Mouse (Mus musculus) right cerebral cortex, postnatal 10 days (tissue): ENCODE measurements around the gene 4931414P19Rik.

Experiments used
- DNase-seq, 2 experiments: peaks; one replicate each; pipeline ENCODE4 v3.0.0; 2021; ENCODE audit warnings: low spot score in 2 of 2

The 4931414P19Rik gene

GRCm38 (mm10) chr14:54605752-54606321 lies at the start of gene 4931414P19Rik:
Gene 4931414P19Rik (minus strand): TSS chr14:54605993.
- DNase-seq, result peak; percentile 85 to 86

- peak; percentile 89 to 93 for DNase-seq
Observed at GRCm38 (mm10) chr14:54653496-54653895, 47.7 kb upstream of the 4931414P19Rik start.

GRCm38 (mm10) chr14:54652787-54653186 lies 47.0 kb upstream of the 4931414P19Rik start:
- DNase-seq, result no peak

GRCm38 (mm10) chr14:54651556-54651955 lies 45.8 kb upstream of the 4931414P19Rik start:
- no peak for DNase-seq

GRCm38 (mm10) chr14:54650621-54651454 lies 45.0 kb upstream of the 4931414P19Rik start:
- DNase-seq, result peak; percentile 85 to 91

GRCm38 (mm10) chr14:54647900-54648299 lies 42.1 kb upstream of the 4931414P19Rik start:
- DNase-seq, result no peak

- no peak for DNase-seq
Observed at GRCm38 (mm10) chr14:54646898-54647636, 41.3 kb upstream of the 4931414P19Rik start.

GRCm38 (mm10) chr14:54646455-54646854 lies 40.7 kb upstream of the 4931414P19Rik start:
- DNase-seq, result no peak

- DNase-seq, result no peak
Observed at GRCm38 (mm10) chr14:54644294-54644693, 38.5 kb upstream of the 4931414P19Rik start.

GRCm38 (mm10) chr14:54643011-54643410 lies 37.2 kb upstream of the 4931414P19Rik start:
- no peak for DNase-seq

- DNase-seq, result peak in 1 of 2 experiments; percentile 70
Observed at GRCm38 (mm10) chr14:54642224-54642944, 36.6 kb upstream of the 4931414P19Rik start.

GRCm38 (mm10) chr14:54641305-54641969 lies 35.6 kb upstream of the 4931414P19Rik start, which contains the start of gene Cdh24:
Gene Cdh24 (minus strand): TSS chr14:54641364.
- peak; percentile 91 to 94 for DNase-seq

- DNase-seq, result no peak
Observed at GRCm38 (mm10) chr14:54640946-54641304, 35.1 kb upstream of the 4931414P19Rik start, which contains the start of gene Gm17606. Gene Gm17606 (plus strand): TSS chr14:54640952.

- no peak for DNase-seq
Observed at GRCm38 (mm10) chr14:54640121-54640520, 34.3 kb upstream of the 4931414P19Rik start.

GRCm38 (mm10) chr14:54638210-54638609 lies 32.4 kb upstream of the 4931414P19Rik start:
- peak in 1 of 2 experiments; percentile 58 for DNase-seq

GRCm38 (mm10) chr14:54636954-54637353 lies 31.2 kb upstream of the 4931414P19Rik start:
- peak in 1 of 2 experiments; percentile 59 for DNase-seq

- no peak for DNase-seq
Observed at GRCm38 (mm10) chr14:54634182-54634581, 28.4 kb upstream of the 4931414P19Rik start.

GRCm38 (mm10) chr14:54632252-54632651 lies 26.5 kb upstream of the 4931414P19Rik start:
- DNase-seq, result no peak

- no peak for DNase-seq
Observed at GRCm38 (mm10) chr14:54631240-54631599, 25.4 kb upstream of the 4931414P19Rik start.

- no peak for DNase-seq
Observed at GRCm38 (mm10) chr14:54630583-54631239, 24.9 kb upstream of the 4931414P19Rik start.
